Mouse (Mus musculus) cerebellum, postnatal 25 days (tissue): ENCODE measurements around the gene 2700097O09Rik.
"Not testable (repeated sequence)": the region's sequence is repeated elsewhere in the genome, so short reads cannot be mapped to it uniquely, and the experiment has no call there.

Experiments
- DNase-seq, 2 experiments: peaks; one replicate each; pipeline ENCODE4 v3.0.0; 2021; ENCODE audit warnings: mixed read lengths in 2 of 2

Gene 2700097O09Rik

GRCm38 (mm10) chr12:55079726-55080600, at the start of gene 2700097O09Rik, which contains the start of gene Srp54a:
TSS of gene 2700097O09Rik (minus strand) at chr12:55080110.
TSS of gene Srp54a (plus strand) at chr12:55080262.
- peak; percentile 94 to 96 for DNase-seq

- DNase-seq, result not testable (repeated sequence)
Measured at GRCm38 (mm10) chr12:55124731-55125130, 44.8 kb upstream of the 2700097O09Rik start.

GRCm38 (mm10) chr12:55124242-55124641, 44.3 kb upstream of the 2700097O09Rik start, which contains the start of gene Fam177a:
TSS of gene Fam177a (plus strand) at chr12:55124469.
- not testable (repeated sequence) for DNase-seq

GRCm38 (mm10) chr12:55112616-55113015, 32.7 kb upstream of the 2700097O09Rik start:
- not testable (repeated sequence) for DNase-seq

GRCm38 (mm10) chr12:55092127-55092526, 12.2 kb upstream of the 2700097O09Rik start:
- DNase-seq, result not testable (repeated sequence)

- DNase-seq, result not testable (repeated sequence)
Measured at GRCm38 (mm10) chr12:55080601-55080942, 662 bp upstream of the 2700097O09Rik start.

GRCm38 (mm10) chr12:55078706-55079105, 1.2 kb downstream of the 2700097O09Rik start:
- DNase-seq, result not testable (repeated sequence)

- peak; percentile 72 to 78 for DNase-seq
Measured at GRCm38 (mm10) chr12:55075296-55075695, 4.6 kb downstream of the 2700097O09Rik start.

- no peak for DNase-seq
Measured at GRCm38 (mm10) chr12:55073686-55074085, 6.2 kb downstream of the 2700097O09Rik start.

- no peak for DNase-seq
Measured at GRCm38 (mm10) chr12:55072495-55072894, 7.4 kb downstream of the 2700097O09Rik start.

- no peak for DNase-seq
Measured at GRCm38 (mm10) chr12:55062141-55062540, 17.8 kb downstream of the 2700097O09Rik start.

GRCm38 (mm10) chr12:55061006-55061405, 18.9 kb downstream of the 2700097O09Rik start:
- no peak for DNase-seq

- DNase-seq, result no peak
Measured at GRCm38 (mm10) chr12:55060212-55060898, 19.6 kb downstream of the 2700097O09Rik start.

- no peak for DNase-seq
Measured at GRCm38 (mm10) chr12:55059812-55060211, 20.1 kb downstream of the 2700097O09Rik start.

GRCm38 (mm10) chr12:55058865-55059615, 20.9 kb downstream of the 2700097O09Rik start:
- no peak for DNase-seq

- DNase-seq, result no peak
Measured at GRCm38 (mm10) chr12:55056703-55057102, 23.2 kb downstream of the 2700097O09Rik start.

GRCm38 (mm10) chr12:55054551-55055241, 25.2 kb downstream of the 2700097O09Rik start:
- no peak for DNase-seq

- DNase-seq, result no peak
Measured at GRCm38 (mm10) chr12:55053267-55053666, 26.6 kb downstream of the 2700097O09Rik start.

- DNase-seq, result no peak
Measured at GRCm38 (mm10) chr12:55051210-55052173, 28.4 kb downstream of the 2700097O09Rik start.

GRCm38 (mm10) chr12:55049731-55050353, 30.1 kb downstream of the 2700097O09Rik start:
- DNase-seq, result no peak
